Mouse (Mus musculus): Measurements from ENCODE around the gene Loxl3.

Gene Loxl3

DNA sequence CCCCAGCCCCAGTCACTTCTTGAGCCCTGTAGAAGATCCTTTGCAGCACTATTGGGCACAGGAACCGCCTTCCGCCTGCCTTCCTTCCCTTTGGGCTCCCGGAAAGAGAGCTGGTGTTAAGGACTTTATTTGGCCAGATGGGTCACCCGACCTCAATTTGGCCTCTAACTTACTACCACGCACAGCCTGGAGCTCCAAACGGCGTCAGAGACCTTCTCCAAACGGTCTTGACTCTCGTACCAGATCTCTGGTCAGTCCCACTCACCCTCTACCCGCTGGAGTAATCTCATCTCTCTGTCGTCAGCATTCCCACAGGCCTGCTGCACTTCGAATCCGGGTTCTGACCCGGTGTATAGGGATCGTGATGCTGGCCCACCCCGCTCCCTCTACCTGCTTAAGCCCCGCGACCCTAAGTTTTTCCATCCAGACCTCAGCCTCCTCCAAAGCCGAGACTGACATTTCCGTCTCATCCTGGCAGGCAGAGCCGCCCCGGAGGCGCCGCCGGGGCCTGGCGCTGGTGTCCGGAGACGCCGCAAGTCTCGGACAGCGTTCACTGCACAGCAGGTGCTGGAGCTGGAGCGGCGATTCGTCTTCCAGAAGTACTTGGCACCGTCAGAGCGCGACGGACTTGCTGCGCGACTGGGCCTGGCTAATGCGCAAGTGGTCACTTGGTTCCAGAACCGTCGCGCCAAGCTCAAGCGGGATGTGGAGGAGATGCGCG lies 53.4 kb downstream of the Loxl3 start:
- DNase-seq, result no peak

DNA sequence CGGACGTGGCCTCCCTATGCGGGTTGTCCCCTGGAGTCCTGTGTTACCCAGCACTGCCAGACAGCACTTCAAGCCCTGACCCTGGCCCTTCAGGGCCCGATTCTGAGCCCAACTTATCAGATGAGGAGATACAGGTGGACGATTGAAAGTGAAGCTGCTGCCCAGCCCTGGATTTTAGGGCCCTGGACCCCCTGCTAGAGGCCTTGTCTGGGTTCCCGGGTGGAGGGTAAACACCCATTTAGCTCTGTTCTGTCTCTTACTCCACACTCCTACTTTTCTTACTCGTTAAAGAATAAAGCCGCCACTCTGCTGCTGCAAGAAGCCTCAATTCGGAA lies 53.9 kb downstream of the Loxl3 start:
- DNase-seq, result no peak

DNA sequence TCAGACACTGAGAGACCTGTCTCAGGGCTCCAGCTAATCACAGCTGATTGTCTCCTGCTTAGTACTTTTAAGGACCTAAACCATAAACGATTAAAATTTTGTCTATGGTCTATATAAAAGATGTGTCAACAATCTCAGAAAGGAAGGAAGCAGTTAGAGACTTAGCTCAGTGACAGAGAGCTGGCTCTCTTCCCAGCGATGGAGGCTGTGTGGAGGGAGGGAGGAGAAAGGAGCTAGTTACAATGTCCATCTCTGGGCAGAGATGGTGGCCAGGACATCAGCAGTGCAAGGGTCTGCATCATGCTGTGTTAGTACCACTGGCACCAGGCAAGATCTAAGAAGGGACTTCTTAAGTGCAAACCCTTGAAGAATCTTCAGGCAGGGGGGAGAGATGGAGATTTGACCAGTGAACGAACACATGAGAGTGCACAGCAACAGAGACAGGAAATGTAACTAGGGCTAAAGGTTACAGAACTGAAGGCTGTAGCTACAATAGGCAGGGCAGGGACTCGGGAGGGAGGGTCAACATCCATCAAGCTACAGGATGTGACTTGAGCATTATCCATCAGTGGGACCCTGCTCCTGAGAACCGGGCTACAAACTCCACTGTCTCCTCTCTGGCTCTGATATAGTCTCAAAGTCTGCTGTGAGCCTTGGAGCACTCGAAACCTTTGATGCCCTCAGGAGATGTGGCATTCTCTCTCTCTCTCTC lies 58.6 kb downstream of the Loxl3 start:
- no peak for DNase-seq

DNA sequence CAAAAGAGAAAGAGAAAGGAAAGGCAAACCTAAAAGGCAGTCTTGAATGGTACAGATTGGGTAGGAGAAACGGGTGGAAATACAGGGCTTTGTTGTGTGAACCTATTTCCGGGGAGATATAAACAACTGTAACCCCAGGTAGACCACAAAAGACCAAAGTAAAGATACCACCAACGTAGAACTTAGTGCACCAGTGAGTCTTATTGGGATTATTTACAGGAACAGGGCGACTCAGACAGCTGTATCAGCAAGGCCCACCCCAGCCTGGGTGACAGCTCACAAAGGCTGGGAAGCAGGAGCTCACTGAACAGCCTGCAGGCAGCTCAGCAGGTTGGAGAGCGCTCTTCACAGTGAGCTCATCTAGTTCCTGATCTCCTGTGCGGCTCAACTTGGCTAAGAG lies 62.0 kb downstream of the Loxl3 start:
- no peak for DNase-seq

DNA sequence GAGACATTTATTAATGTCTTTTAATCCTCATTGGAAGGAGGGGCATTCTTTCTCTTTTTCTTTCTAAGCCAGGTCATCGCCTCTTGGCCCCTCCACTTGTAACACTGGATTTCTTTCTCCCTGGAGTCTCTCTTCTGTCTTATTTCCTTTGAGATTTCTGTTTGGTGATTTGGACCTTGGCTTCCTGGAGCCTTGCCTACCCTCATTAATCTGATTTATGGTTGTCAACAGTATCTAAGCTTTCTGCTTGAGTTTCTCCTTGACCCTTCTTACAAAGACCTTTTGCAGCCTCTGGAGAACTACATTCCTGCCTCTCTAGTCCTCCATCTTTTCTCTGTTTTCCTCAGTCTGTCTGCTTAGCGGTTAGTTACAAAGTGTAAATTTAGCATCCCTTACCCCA lies 64.4 kb downstream of the Loxl3 start:
- no peak for DNase-seq

DNA sequence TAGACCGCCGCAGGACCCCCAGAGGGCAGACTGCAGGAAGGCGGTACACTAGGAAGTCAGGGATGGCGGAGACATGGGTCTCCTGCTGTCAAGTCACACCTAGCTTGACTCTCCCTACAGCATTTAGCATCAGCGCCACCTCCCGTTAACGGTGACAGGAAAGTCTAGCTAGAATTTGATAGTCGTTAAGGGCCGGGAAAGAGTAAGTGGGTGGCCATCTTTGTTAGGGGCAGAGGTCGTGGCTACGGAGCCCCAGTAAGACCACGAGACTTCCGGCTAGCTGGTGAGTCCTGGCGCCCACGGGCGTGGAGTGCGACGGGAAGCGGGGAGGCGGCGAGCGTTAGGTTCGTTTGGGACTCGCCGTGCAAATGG lies 67.3 kb downstream of the Loxl3 start, which contains the start of the genes Ccdc142 and Gm42688:
TSS of gene Ccdc142 (plus strand) at position 286 of the 372 bp plus-strand sequence.
TSS of gene Gm42688 (plus strand) at position 302 of the 372 bp plus-strand sequence.
- peak; percentile 93 for DNase-seq

DNA sequence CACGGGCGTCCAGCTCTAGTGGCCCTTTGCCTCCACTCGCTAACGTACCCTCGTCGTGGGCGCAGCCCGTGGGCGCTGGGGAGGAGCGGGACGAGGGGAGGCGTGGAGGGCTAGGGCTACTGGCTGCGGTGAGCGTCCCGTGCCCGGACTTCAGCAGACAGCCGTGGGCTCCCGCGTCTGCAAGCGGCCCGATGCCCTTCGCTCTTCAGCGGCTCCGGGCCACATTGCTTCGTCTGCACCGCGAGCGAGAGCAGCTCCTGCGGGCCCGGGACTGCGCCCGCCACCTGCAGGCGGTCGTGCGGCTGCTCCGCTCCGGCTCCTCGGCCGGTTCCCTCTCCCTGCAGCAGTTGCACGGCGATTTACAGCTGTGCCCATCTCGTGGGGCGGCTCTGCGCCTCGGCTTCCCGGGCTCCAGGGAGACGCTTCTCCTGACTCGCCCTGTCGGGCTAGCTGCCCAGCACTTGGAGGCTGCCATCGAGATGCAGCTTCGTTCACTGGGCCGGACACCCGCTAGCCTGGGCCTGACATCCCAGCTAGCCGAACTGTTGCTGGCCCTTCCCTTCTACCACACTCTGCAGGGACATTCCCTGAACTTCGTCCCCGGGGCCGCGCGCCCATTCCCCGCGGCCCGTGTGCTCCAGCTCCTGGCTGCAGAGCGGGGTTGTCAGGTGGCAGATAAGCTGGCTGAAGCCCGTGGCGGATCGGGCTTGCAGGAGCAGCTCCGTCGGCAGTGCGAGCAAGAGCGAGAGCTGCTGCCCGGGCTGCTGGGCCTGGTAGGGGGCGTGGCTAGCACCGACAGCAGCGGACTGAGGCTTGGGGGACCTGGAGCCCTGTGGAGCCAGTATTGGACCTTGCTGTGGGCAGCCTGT lies 67.9 kb downstream of the Loxl3 start:
- peak; percentile 62 for DNase-seq
